28 mouse cellular contexts compared by ENCODE assay signal in genomic region chr14:35365177-35365944, GRCm38 (mm10).
DNase-seq lines count a peak whose midpoint lies in the region; ATAC-seq and TF ChIP-seq lines count a peak whose summit lies in the region.
"Had no signal": no experiment of that assay in that cellular context is flagged by ENCODE, and none has a peak within 500 bp of the region (broad histone marks: within the 10 kb centered on the region; RNA-seq: fewer than 3 reads in every experiment).

No protein-coding gene starts in this region.

- no peaks in the 10 kb centered on the region for H3K36me3 ChIP-seq in hindbrain, embryonic 14.5 days (replicated peaks; ENCODE audit: control insufficient read depth, insufficient read depth)
- no peaks in the 10 kb centered on the region for H3K36me3 ChIP-seq in hindbrain, embryonic 10.5 days
- no peaks in the 10 kb centered on the region for H3K36me3 ChIP-seq in forebrain, embryonic 13.5 days (ENCODE audit: poor library complexity, severe bottlenecking)
- H3K36me3 ChIP-seq in hindbrain, postnatal 0 days (ENCODE audit: insufficient read depth, low read length) = no peaks in the 10 kb centered on the region
- H3K36me3 ChIP-seq: embryonic facial prominence, embryonic 15.5 days; G1E; heart, embryonic 13.5 days; liver, embryonic 13.5 days had no signal

- H3K27ac ChIP-seq in hindbrain, embryonic 14.5 days = no peak overlapping the region
- no peak overlapping the region for H3K27ac ChIP-seq in hindbrain, embryonic 10.5 days
- H3K27ac ChIP-seq in forebrain, embryonic 13.5 days = no peak overlapping the region
- no peak overlapping the region for H3K27ac ChIP-seq in hindbrain, postnatal 0 days
- H3K27ac ChIP-seq: embryonic facial prominence, embryonic 15.5 days; heart, embryonic 13.5 days; kidney, postnatal 0 days; left cerebral cortex, adult 2 months; liver, embryonic 13.5 days had no signal

- 70% methylated on average over 8 of the region's 8 CpGs for WGBS in hindbrain, embryonic 14.5 days
- 70% methylated on average over 8 of the region's 8 CpGs for WGBS in hindbrain, embryonic 10.5 days
- WGBS in forebrain, embryonic 13.5 days = 64% methylated on average over 8 of the region's 8 CpGs
- WGBS in hindbrain, postnatal 0 days = 65% methylated on average over 8 of the region's 8 CpGs

- no peaks in the 10 kb centered on the region for H3K4me1 ChIP-seq in hindbrain, embryonic 14.5 days (replicated peaks; ENCODE audit: control insufficient read depth, insufficient read depth, low read length)
- H3K4me1 ChIP-seq in hindbrain, embryonic 10.5 days (replicated peaks) = no peaks in the 10 kb centered on the region
- H3K4me1 ChIP-seq in forebrain, embryonic 13.5 days = no peaks in the 10 kb centered on the region
- no peaks in the 10 kb centered on the region for H3K4me1 ChIP-seq in hindbrain, postnatal 0 days (ENCODE audit: insufficient read depth, low read length)
- H3K4me1 ChIP-seq: embryonic facial prominence, embryonic 15.5 days; heart, embryonic 13.5 days; liver, embryonic 13.5 days had no signal

- H3K4me3 ChIP-seq in hindbrain, embryonic 14.5 days (replicated peaks; ENCODE audit: low read length) = no peak overlapping the region
- H3K4me3 ChIP-seq in hindbrain, embryonic 10.5 days = no peak overlapping the region
- H3K4me3 ChIP-seq in forebrain, embryonic 13.5 days = no peak overlapping the region
- H3K4me3 ChIP-seq in hindbrain, postnatal 0 days (ENCODE audit: low read length) = no peak overlapping the region
- H3K4me3 ChIP-seq: embryonic facial prominence, embryonic 15.5 days; heart, embryonic 13.5 days; left cerebral cortex, adult 2 months; liver, embryonic 13.5 days had no signal

- H3K9ac ChIP-seq in hindbrain, embryonic 14.5 days = no peak overlapping the region
- no peak overlapping the region for H3K9ac ChIP-seq in forebrain, embryonic 13.5 days
- H3K9ac ChIP-seq in hindbrain, postnatal 0 days (replicated peaks; ENCODE audit: low read length) = no peak overlapping the region
- H3K9ac ChIP-seq: embryonic facial prominence, embryonic 15.5 days; heart, embryonic 13.5 days; liver, embryonic 13.5 days had no signal

- H3K9me3 ChIP-seq in hindbrain, embryonic 14.5 days (ENCODE audit: control insufficient read depth, low read length) = no peaks in the 10 kb centered on the region
- no peaks in the 10 kb centered on the region for H3K9me3 ChIP-seq in hindbrain, embryonic 10.5 days
- no peaks in the 10 kb centered on the region for H3K9me3 ChIP-seq in forebrain, embryonic 13.5 days (replicated peaks)
- peaks cover 3% of the 10 kb centered on the region; the same call in 1 of the 2 replicates for H3K9me3 ChIP-seq in hindbrain, postnatal 0 days (ENCODE audit: low read length)
- H3K9me3 ChIP-seq: embryonic facial prominence, embryonic 15.5 days; heart, embryonic 13.5 days; liver, embryonic 13.5 days had no signal

- DNase-seq in hindbrain, embryonic 14.5 days (ENCODE audit: low spot score) = no peak
- no peak for DNase-seq in hindbrain, embryonic 10.5 days (ENCODE audit: low spot score)
- peak; percentile 24 for DNase-seq in brain, embryonic 14.5 days (ENCODE audit: low read depth)
- no peak for DNase-seq in hindbrain, postnatal 0 days (ENCODE audit: low spot score)
- DNase-seq in layer of hippocampus, postnatal 10 days (ENCODE audit: low spot score in 2 of 2) = no peak
- DNase-seq in testis, postnatal 10 days (ENCODE audit: low spot score) = no peak
- DNase-seq: B cell, adult 2 months; cerebellum, adult 18-20 months; cerebellum, postnatal 36 days; embryo, embryonic 11 days; gastrocnemius, postnatal 25 days; heart, adult 18-20 months; heart, postnatal 14 days; kidney, adult 11 months; layer of hippocampus, adult 9-11 months; liver, embryonic 13.5 days; lung, adult 2 months; lung, postnatal 14 days; retina, postnatal 1 day; right cerebral cortex, postnatal 25 days; spleen, adult 18-20 months had no signal

- ATAC-seq in hindbrain, embryonic 14.5 days (ENCODE audit: low FRiP score) = peak; percentile 55; the same call in 1 of the 2 replicates
- ATAC-seq in forebrain, embryonic 13.5 days = peak; percentile 36
- peak; percentile 38 for ATAC-seq in hindbrain, postnatal 0 days
- ATAC-seq: Patski had no signal

- no peaks in the 10 kb centered on the region for H3K27me3 ChIP-seq in hindbrain, embryonic 14.5 days (ENCODE audit: control insufficient read depth, insufficient read depth, low read length)
- no peaks in the 10 kb centered on the region for H3K27me3 ChIP-seq in hindbrain, embryonic 10.5 days (ENCODE audit: insufficient read depth, poor library complexity, severe bottlenecking)
- no peaks in the 10 kb centered on the region for H3K27me3 ChIP-seq in forebrain, embryonic 13.5 days
- no peaks in the 10 kb centered on the region for H3K27me3 ChIP-seq in hindbrain, postnatal 0 days (ENCODE audit: insufficient read depth, low read length)
- H3K27me3 ChIP-seq: embryonic facial prominence, embryonic 15.5 days; heart, embryonic 13.5 days; liver, embryonic 13.5 days; Patski had no signal

- H3K4me2 ChIP-seq in hindbrain, embryonic 14.5 days (replicated peaks) = no peak overlapping the region
- H3K4me2 ChIP-seq in forebrain, embryonic 13.5 days = no peak overlapping the region
- H3K4me2 ChIP-seq in hindbrain, postnatal 0 days (ENCODE audit: low read depth, low read length) = no peak overlapping the region
- H3K4me2 ChIP-seq: embryonic facial prominence, embryonic 15.5 days; heart, embryonic 13.5 days; liver, embryonic 13.5 days had no signal

- no peak for TF ChIP-seq POLR2A in brain, embryonic 14.5 days (IDR thresholded peaks at IDR 0.05; ENCODE audit: borderline replicate concordance, extremely low read depth, insufficient read depth, insufficient read length, poor library complexity, severe bottlenecking)

- TF ChIP-seq CTCF in brain, embryonic 14.5 days (IDR thresholded peaks at IDR 0.05; ENCODE audit: borderline replicate concordance, extremely low read depth, insufficient read depth, insufficient read length) = no peak
- no peak for TF ChIP-seq CTCF in hindbrain, postnatal 0 days (IDR thresholded peaks at IDR 0.05; ENCODE audit: low read depth)
